Mouse (Mus musculus): ENCODE measurements around the gene Nfib.

- TF ChIP-seq CTCF (conservative IDR thresholded peaks at IDR 0.05 in 1 of 2, IDR thresholded peaks at IDR 0.05 in 1 of 2; ENCODE audit: low read depth in 2 of 2, low read length in 2 of 2): no peak
- TF ChIP-seq PAX5 (IDR thresholded peaks at IDR 0.05; ENCODE audit: low read length): no peak
- no peak for TF ChIP-seq POLR2AphosphoS2 (IDR thresholded peaks at IDR 0.05; ENCODE audit: low read depth, low read length)
- TF ChIP-seq POLR2A (IDR thresholded peaks at IDR 0.05; ENCODE audit: low read depth, low read length): no peak
- TF ChIP-seq CHD2 (IDR thresholded peaks at IDR 0.05; ENCODE audit: low read length): no peak
- no peak for TF ChIP-seq E2F4 (IDR thresholded peaks at IDR 0.05; ENCODE audit: insufficient replicate concordance, low read depth, low read length)
- TF ChIP-seq MXI1 (IDR thresholded peaks at IDR 0.05; ENCODE audit: low read depth, low read length): no peak
- TF ChIP-seq BHLHE40 (IDR thresholded peaks at IDR 0.05; ENCODE audit: low read depth, low read length): no peak
- TF ChIP-seq NELFE (IDR thresholded peaks at IDR 0.05; ENCODE audit: low read depth, low read length): no peak
These were observed 265.7 kb downstream of the Nfib start for GRCm38 (mm10) chr4:82439813-82440212.

Measured in CH12.LX (cell line).